Mouse (Mus musculus): ENCODE results near the gene Shroom2.

DNA sequence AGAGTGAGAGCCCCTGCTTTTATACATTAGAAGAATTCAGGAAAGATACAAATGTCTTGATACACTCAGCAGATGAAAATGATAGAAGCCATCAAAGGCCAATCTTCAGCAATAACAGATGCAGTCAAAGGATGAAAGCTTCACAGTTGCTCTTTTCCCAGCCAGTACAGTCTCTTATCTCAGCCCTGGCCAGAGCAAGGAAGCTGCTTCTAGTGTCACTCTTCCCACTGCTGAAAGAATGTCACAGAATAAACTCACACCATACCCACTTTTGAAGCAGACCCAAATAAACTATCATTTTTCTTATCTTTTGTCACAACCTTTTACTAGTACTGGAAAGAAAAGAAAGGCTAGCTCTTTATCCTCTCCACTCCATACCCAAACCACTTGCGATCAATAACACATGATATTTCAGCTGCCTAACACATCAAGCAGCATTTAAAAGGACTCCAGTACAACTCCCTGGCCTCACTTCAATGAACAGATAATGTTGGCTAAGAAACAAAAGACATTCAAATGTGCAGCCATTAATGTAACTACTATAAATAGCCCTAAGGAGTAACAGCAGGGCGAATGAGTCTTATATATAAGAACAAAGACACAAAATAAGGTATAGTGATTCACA, 90.0 kb downstream of the Shroom2 start:
- TF ChIP-seq CTCF (IDR thresholded peaks at IDR 0.05; ENCODE audit: borderline replicate concordance, control insufficient read depth, extremely low read depth, insufficient read depth, low read length, poor library complexity) (no peak), POLR2A (IDR thresholded peaks at IDR 0.05; ENCODE audit: control insufficient read depth, extremely low read depth, insufficient read depth, low read length, poor library complexity) (no peak)
